Mouse (Mus musculus) heart, postnatal 0 days (tissue): ENCODE results near the gene Sfswap.

Source experiments
- CTCF ChIP-seq: IDR thresholded peaks from 2 replicates; pipeline ENCODE4 v1.5.1; 2016; ENCODE audit warnings: antibody characterized with exemption, control low read depth, low read depth
- EP300 ChIP-seq: IDR thresholded peaks from 2 replicates; pipeline ENCODE4 v1.6.1; 2016; ENCODE audit warnings: antibody characterized with exemption, low read depth

DNA sequence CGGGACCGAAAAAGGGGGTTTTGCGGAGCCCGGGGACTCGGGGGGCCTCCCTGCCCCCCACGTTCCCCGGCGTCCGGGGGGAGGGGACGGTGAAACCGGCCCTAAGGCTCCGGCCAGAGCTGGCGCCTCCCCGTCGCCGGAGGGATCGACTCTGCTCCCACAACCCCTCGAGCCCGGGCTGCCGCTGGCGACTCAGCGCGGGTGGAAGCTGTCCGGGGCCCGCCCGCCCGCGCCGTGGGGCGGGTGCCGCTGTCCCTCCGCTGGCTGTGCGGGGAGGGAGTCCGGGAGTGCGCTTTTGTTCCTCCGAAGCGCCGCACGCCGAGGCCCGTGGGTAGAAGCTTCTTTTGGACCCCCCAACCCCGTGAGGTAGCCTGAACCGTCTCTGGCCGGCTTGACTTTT, 650 bp downstream of the Sfswap start:
- TF ChIP-seq CTCF (no peak), EP300 (no peak)
